Mouse (Mus musculus): ENCODE measurements around the gene Mapk11.

GRCm38 (mm10) chr15:89110147-89110546 is 39.3 kb downstream of the Mapk11 start:
- TF ChIP-seq POLR2A (IDR thresholded peaks at IDR 0.05; ENCODE audit: borderline replicate concordance, extremely low read depth, low read depth, low read length) (no peak), CTCF (IDR thresholded peaks at IDR 0.05; ENCODE audit: insufficient read depth, low read length) (no peak)
